Mouse (Mus musculus) bone marrow, adult 2 months (tissue): Measurements from ENCODE around the gene Slc12a3.

Experiments used
- CTCF ChIP-seq: fragments of 200-500 bp; IDR thresholded peaks from 2 replicates; pipeline ENCODE4 v1.5.1; 2011; ENCODE audit warnings: low read length, control low read depth; ENCODE audit not compliant: control insufficient read depth, insufficient read depth
- POLR2A ChIP-seq: fragments of 200-500 bp; IDR thresholded peaks from 2 replicates; pipeline ENCODE4 v1.6.1; 2011; ENCODE audit warnings: low read depth, mild to moderate bottlenecking, control low read depth, low read length, borderline replicate concordance; ENCODE audit not compliant: control insufficient read depth

DNA sequence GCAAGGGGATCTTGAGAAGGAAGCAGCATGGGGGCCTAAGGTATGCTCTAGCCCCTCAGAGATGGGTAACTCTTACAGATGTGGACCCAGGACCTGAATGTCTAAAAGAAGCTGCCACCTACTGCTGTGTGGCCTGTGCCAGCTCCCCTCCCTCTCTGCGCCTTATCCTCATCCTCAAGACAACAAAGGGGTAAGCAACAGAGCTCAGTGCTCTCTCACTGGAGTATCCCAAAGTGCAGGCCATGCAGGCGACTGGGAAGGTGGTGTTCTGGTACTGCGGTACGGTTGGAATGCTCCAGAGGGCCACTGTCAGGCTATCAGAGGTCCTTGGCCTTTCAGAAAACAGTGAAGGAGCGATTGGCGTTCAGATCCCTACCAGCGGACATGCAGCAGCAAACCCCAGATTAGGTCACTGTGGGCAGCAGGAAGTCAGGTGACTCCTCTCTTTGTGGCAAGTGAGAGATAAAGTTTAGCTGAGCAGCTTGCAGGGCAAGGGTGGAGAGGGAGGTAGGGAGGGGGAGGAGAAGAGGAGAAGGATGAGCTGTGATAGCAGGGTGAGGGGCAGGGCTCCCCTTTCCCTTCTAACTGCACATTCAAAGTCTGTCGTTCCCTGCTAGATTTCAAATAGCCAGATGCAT is 79.6 kb downstream of the Slc12a3 start:
- no peak for TF ChIP-seq CTCF
- TF ChIP-seq POLR2A = no peak
